Mouse (Mus musculus) embryonic facial prominence, embryonic 15.5 days (tissue): ENCODE results near the gene Rpgrip1l. TPM values are rescaled to one million over a fixed set of nuclear protein-coding genes. Genes with fewer than 3 reads are reported as not detected.

Experiments
- ATAC-seq: fragments of 200-750 bp; cut with Nextera tagmentation; 2 replicates; pipeline ENCODE4 v1.8.0; 2017; ENCODE audit warnings: low read depth, moderate TSS enrichment; ENCODE audit not compliant: insufficient number of reproducible peaks, low FRiP score, low TSS enrichment
- H3K27ac ChIP-seq: fragments of 300-500 bp; sonication (generic); replicated peaks from 2 replicates; pipeline ENCODE4 v1.5.1; 2015; ENCODE audit warnings: mild to moderate bottlenecking, inconsistent platforms
- H3K27me3 ChIP-seq: fragments of 300-500 bp; sonication (generic); 2 replicates; pipeline ENCODE4 v1.6.1; 2015; ENCODE audit warnings: inconsistent platforms
- H3K36me3 ChIP-seq: fragments of 300-500 bp; sonication (generic); 2 replicates; pipeline ENCODE4 v1.6.1; 2015; ENCODE audit warnings: mild to moderate bottlenecking, inconsistent platforms
- H3K4me1 ChIP-seq: fragments of 300-500 bp; sonication (generic); 2 replicates; pipeline ENCODE4 v1.6.1; 2015; ENCODE audit warnings: inconsistent platforms
- H3K4me2 ChIP-seq: fragments of 300-500 bp; sonication (generic); replicated peaks from 2 replicates; pipeline ENCODE4 v1.6.1; 2015; ENCODE audit warnings: mild to moderate bottlenecking, inconsistent platforms
- H3K4me3 ChIP-seq: fragments of 300-500 bp; sonication (generic); replicated peaks from 2 replicates; pipeline ENCODE4 v1.5.1; 2015; ENCODE audit warnings: mild to moderate bottlenecking, inconsistent platforms
- H3K9ac ChIP-seq: fragments of 300-500 bp; sonication (generic); 2 replicates; pipeline ENCODE4 v1.6.1; 2015; ENCODE audit warnings: inconsistent platforms
- H3K9me3 ChIP-seq: fragments of 300-500 bp; sonication (generic); replicated peaks from 2 replicates; pipeline ENCODE4 v1.6.1; 2016; ENCODE audit warnings: inconsistent platforms
- WGBS: fragments of 180-500 bp; shearing (Covaris S2); methylation state at CpG from one replicate; pipeline ENCODE4 v1.1.7; 2015; 5-methylcytosine and 5-hydroxymethylcytosine counted together
- polyA plus RNA-seq: library from polyadenylated mRNA; unstranded; fragments of >200 nt; fragmentation: Nextera tagmentation; extraction: Ambion mirVana; gene quantifications from 2 replicates; pipeline ENCODE4 v1.2.1, GENCODE M21; 2015

The Rpgrip1l gene
- polyA plus RNA-seq, 1 experiment from 2014 or later = 14.8 TPM

DNA sequence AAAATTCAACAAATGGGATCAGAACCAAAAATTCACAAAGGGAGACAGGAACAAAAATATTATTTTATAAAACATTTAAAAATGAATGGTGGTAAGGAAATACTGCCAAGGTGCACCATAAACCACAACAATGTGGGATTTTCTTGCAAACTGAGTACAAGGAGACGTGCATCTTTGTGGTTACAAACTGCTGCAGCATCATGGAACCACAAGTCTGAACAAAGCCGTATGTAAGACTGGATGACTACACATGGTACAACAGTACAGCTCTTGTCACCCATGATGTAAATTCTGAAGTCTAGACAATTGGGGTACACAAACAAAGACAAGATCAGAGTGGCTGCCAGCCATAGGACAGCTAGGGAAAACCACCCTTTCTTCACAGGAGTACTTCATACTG is 14.4 kb downstream of the Rpgrip1l start:
- no peak overlapping the region for H3K4me3 ChIP-seq
- 74% methylated on average over 2 of the region's 2 CpGs for WGBS
- 0 out of 2 replicates have a peak, but pooled peaks cover 4% of the 10 kb centered on the region for H3K4me1 ChIP-seq
- H3K9ac ChIP-seq = no peak overlapping the region
- H3K27me3 ChIP-seq = no peaks in the 10 kb centered on the region
- H3K4me2 ChIP-seq = no peak overlapping the region
- H3K36me3 ChIP-seq = peaks cover 22% of the 10 kb centered on the region; the same call in 1 of the 2 replicates
- no peak for ATAC-seq
- H3K27ac ChIP-seq = no peak overlapping the region
- no peaks in the 10 kb centered on the region for H3K9me3 ChIP-seq

DNA sequence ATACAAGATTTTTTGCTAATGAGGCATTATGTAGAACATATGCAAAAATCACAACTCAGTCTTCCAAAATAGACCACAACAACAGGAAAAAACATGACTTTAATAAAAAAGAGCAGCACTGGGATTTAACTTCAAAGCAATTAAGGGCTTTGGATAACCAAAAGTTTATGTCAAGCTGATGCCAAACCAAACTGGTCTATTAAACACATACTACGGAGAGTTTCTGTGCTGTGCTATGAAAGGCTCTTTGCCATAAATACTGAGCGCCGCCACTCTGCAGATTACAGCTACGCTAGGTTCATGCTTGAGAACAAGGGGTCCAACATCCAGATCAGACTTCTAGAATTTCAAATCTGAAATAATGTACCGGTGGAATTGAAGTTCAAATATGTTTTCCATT is 17.3 kb downstream of the Rpgrip1l start:
- peaks cover 6% of the 10 kb centered on the region; the same call in 1 of the 2 replicates for H3K4me1 ChIP-seq
- no peak overlapping the region for H3K9ac ChIP-seq
- WGBS = 33% methylated on average over 5 of the region's 5 CpGs
- H3K4me3 ChIP-seq = no peak overlapping the region
- H3K36me3 ChIP-seq = peaks cover 13% of the 10 kb centered on the region; the same call in 1 of the 2 replicates
- no peak overlapping the region for H3K27ac ChIP-seq
- no peak overlapping the region for H3K4me2 ChIP-seq
- no peaks in the 10 kb centered on the region for H3K9me3 ChIP-seq
- no peak; the same call in 1 of the 2 replicates for ATAC-seq
- no peaks in the 10 kb centered on the region for H3K27me3 ChIP-seq

DNA sequence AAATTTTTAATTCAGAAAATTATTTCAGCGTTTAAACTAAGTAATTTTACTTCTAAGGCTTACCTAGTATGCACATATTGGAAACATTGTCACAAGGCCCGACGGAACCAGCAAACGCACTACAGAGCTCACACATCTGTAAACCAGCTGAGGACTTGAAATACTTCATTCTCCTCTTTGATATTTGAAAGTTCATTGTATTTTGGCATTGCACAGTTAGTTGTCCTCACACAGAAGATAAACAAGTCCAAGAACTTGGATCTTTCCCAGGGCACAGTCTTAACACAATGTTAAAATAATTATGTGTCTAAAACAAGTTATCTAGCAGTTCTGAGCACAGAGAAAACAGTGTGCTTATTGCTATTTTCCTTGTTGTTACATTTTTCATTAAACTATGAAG is 22.5 kb downstream of the Rpgrip1l start:
- Histone ChIP-seq H3K27me3 (no peaks in the 10 kb centered on the region), H3K36me3 (no peaks in the 10 kb centered on the region), H3K4me1 (peaks cover 15% of the 10 kb centered on the region; the same call in 1 of the 2 replicates), H3K4me3 (no peak overlapping the region), H3K9me3 (no peaks in the 10 kb centered on the region), H3K9ac (no peak overlapping the region), H3K27ac (no peak overlapping the region), H3K4me2 (no peak overlapping the region)
- 45% methylated on average over 4 of the region's 4 CpGs for WGBS
- no peak for ATAC-seq

DNA sequence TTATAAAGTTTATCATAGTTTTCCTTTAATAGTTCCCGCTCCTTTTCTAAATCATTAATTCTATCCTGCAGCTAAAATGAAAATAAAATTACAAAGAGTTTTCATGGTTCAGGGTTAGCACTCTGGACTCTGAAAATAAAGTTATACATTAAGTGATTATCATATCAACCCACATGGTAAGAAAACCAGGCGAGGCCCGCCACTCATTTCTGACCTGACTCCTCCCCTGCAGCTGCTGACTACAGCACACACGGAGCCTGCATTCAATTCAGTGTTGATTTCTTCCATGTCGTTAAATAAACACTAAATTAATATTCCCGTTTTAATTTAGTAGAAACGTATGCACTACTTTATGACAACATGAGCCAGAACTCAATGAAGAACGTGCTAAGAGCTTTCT is 26.8 kb downstream of the Rpgrip1l start:
- Histone ChIP-seq H3K4me2 (no peak overlapping the region), H3K27ac (no peak overlapping the region), H3K9ac (no peak overlapping the region), H3K36me3 (no peaks in the 10 kb centered on the region), H3K27me3 (no peaks in the 10 kb centered on the region), H3K9me3 (no peaks in the 10 kb centered on the region), H3K4me3 (no peak overlapping the region), H3K4me1 (peaks cover 27% of the 10 kb centered on the region)
- no peak for ATAC-seq
- 64% methylated on average over 8 of the region's 8 CpGs for WGBS

DNA sequence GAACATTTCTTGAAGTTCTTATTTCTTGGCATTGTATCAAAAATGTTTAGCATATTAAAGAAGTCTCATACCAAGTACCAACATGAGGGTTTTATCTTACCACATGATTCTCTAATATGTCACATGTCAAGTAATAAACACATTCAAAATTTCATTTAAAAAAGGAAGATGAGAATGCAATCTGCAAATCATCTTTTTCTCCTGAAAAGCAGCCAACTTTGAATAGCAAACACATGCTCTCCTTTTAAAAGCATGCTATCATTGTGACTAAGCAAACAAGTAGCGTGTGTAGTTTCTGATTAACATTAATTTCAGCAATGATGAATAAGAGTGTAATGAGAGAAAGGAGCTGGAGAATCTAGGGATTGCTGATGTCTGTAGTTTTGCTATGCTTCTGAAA is 29.2 kb downstream of the Rpgrip1l start:
- H3K27me3 ChIP-seq = no peaks in the 10 kb centered on the region
- H3K27ac ChIP-seq = no peak overlapping the region
- no peaks in the 10 kb centered on the region for H3K9me3 ChIP-seq
- peaks cover 32% of the 10 kb centered on the region for H3K4me1 ChIP-seq
- WGBS = 28% methylated on average over 1 of the region's 1 CpGs
- no peak overlapping the region for H3K4me3 ChIP-seq
- H3K4me2 ChIP-seq = no peak overlapping the region
- H3K9ac ChIP-seq = no peak overlapping the region
- H3K36me3 ChIP-seq = no peaks in the 10 kb centered on the region
- no peak for ATAC-seq

DNA sequence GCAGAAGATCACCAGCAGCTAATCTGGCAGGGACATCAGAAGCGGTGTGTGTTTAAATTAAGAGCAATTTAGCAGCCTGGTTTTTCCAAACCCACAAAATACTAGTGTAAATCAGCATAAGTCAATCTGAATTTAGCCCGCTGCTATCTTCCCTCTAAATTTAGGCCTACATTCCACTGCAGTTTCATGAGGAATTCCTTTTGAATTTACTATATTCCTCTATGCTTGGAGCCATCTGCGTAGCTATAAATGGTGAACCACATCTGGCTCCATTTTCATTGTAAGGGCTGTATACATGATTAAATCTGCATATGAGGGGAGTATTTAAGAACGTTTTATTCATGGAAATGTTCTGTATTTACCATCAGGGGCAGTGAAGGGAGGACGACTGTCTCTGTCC is 30.4 kb downstream of the Rpgrip1l start:
- Histone ChIP-seq H3K27me3 (no peaks in the 10 kb centered on the region), H3K9ac (no peak overlapping the region), H3K9me3 (no peaks in the 10 kb centered on the region), H3K4me2 (no peak overlapping the region), H3K36me3 (no peaks in the 10 kb centered on the region), H3K27ac (peak overlapping the region; percentile 85), H3K4me1 (peaks cover 32% of the 10 kb centered on the region), H3K4me3 (no peak overlapping the region)
- 29% methylated on average over 5 of the region's 5 CpGs for WGBS
- peak; percentile 75 for ATAC-seq

DNA sequence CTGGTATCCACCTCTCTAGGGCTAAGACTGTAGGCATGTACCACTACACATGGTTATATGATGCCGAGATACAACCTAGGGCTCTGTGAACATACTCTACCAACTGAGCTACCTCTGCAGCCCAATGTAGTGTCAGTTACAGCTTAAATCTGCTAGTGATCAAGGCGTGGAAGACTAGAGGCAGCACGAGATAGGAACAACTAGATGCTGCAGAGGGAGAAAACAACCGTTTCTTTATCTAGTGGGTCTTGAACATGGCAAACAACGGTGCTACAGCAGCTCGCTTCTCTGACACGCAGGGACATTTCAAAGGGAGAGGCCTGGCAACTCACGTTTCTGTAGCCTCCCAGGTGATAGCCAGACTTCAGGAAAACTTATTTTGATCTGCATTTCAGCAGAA is 31.5 kb downstream of the Rpgrip1l start:
- no peak for ATAC-seq
- Histone ChIP-seq H3K27ac (peak overlapping the region; percentile 74), H3K4me1 (peaks cover 28% of the 10 kb centered on the region), H3K9ac (no peak overlapping the region), H3K36me3 (no peaks in the 10 kb centered on the region), H3K4me3 (no peak overlapping the region), H3K27me3 (no peaks in the 10 kb centered on the region), H3K4me2 (no peak overlapping the region), H3K9me3 (no peaks in the 10 kb centered on the region)
- WGBS = 58% methylated on average over 8 of the region's 8 CpGs

DNA sequence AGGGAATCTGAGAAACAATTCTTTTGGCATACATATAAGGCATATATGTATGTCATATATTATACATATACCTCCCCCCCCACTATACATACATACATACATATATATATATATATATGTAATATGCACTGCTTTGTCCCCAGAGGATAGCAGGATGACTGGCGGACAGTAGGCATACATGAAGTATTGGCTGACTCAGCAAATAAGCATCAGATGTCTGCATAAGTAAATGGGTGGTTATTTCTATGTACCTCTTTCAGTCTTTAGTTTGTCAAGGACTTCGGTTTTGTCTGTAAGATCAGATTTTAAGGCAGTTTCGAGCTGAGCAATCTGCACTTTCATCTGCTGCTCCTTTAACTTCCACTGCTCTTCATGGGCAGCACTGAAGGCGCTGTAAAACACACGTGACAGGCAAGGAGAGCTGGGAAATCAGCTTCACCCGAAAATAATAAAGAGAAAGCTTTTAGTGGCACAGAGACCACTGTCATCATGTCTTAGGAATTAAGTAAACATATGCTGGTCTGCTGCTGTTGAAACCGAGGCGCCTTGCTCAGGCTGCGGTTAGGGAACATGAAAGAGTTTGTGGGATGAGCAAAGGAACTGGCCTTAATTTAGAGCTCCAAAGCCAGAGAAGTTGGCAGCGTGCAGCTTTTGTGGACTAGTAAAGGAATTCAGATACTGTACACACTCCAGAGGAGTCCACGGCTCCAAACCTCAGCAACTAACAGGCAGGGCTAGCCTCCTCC is 32.4 kb downstream of the Rpgrip1l start:
- H3K9me3 ChIP-seq = no peaks in the 10 kb centered on the region
- no peak overlapping the region for H3K4me2 ChIP-seq
- peaks cover 28% of the 10 kb centered on the region for H3K4me1 ChIP-seq
- H3K36me3 ChIP-seq = no peaks in the 10 kb centered on the region
- ATAC-seq = peak; percentile 82
- no peaks in the 10 kb centered on the region for H3K27me3 ChIP-seq
- WGBS = 43% methylated on average over 11 of the region's 11 CpGs
- no peak overlapping the region for H3K9ac ChIP-seq
- H3K27ac ChIP-seq = peak overlapping the region; percentile 74
- H3K4me3 ChIP-seq = no peak overlapping the region

DNA sequence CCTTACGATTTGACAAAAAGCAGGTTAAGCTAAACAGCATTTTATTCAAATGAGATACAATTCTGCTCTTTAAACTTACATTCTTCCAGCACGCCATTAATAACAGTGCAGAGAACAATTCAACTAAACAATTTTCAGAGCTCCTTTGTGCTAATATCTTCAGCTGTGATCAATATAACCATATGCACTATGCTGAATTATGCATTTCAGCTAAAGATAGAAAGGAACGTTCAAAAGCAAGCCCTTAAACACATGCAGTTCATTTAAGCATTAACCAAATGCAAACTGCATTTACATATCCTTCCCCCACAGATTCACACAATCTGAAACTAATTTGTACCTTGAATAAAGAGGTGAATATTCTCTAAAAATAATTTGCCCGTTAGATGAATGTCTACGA is 35.0 kb downstream of the Rpgrip1l start:
- H3K36me3 ChIP-seq = peaks cover 4% of the 10 kb centered on the region; the same call in 1 of the 2 replicates
- ATAC-seq = no peak
- H3K27ac ChIP-seq = no peak overlapping the region
- no peak overlapping the region for H3K4me3 ChIP-seq
- WGBS = 41% methylated on average over 5 of the region's 5 CpGs
- no peak overlapping the region for H3K4me2 ChIP-seq
- no peaks in the 10 kb centered on the region for H3K27me3 ChIP-seq
- H3K9ac ChIP-seq = no peak overlapping the region
- peaks cover 22% of the 10 kb centered on the region for H3K4me1 ChIP-seq
- no peaks in the 10 kb centered on the region for H3K9me3 ChIP-seq

DNA sequence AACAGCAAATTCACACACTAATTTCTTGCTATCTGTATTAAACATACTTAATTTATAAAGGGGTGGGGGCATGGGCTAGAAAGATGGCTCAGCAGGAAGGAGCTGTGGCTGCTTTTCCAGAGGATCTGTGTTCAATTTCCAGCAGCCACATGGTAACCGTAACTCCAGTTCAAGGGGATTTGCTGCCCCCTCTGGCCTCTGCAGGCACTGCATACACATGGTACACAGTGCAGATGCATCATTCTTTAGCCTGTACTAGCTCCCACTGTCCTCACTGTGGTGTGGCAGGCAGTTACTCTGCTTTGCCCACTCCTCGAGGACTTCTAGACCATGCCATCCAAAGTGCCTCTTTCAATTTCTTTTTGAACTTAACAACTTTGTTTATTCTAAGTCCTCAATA is 36.7 kb downstream of the Rpgrip1l start:
- no peaks in the 10 kb centered on the region for H3K27me3 ChIP-seq
- no peak overlapping the region for H3K27ac ChIP-seq
- 88% methylated on average over 2 of the region's 2 CpGs for WGBS
- no peak for ATAC-seq
- no peaks in the 10 kb centered on the region for H3K9me3 ChIP-seq
- no peak overlapping the region for H3K4me2 ChIP-seq
- H3K4me1 ChIP-seq = peaks cover 9% of the 10 kb centered on the region
- peaks cover 4% of the 10 kb centered on the region; the same call in 1 of the 2 replicates for H3K36me3 ChIP-seq
- no peak overlapping the region for H3K4me3 ChIP-seq
- H3K9ac ChIP-seq = no peak overlapping the region

DNA sequence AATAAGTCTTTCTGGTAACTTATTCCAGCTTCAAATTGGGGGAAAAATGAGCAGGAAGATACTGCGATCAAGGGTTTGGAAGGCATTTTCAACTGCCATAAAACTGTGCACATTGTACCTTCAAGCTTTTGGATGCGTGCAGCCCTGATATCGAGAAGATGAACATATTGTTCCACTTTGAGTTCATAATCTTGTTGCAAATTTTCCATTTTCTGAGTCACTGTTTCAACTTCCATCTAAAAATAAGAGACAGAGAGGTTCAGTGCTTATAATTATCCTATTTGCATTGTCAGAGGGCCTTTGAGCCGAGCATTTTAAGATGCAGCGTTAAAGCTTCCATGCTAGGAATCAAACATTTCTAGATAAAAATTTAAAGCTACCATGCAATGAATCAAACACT is 39.6 kb downstream of the Rpgrip1l start:
- Histone ChIP-seq H3K27ac (no peak overlapping the region), H3K9me3 (no peaks in the 10 kb centered on the region), H3K36me3 (peaks cover 7% of the 10 kb centered on the region; the same call in 1 of the 2 replicates), H3K4me2 (no peak overlapping the region), H3K27me3 (no peaks in the 10 kb centered on the region), H3K4me3 (no peak overlapping the region), H3K4me1 (no peaks in the 10 kb centered on the region), H3K9ac (no peak overlapping the region)
- 71% methylated on average over 5 of the region's 5 CpGs for WGBS
- no peak for ATAC-seq
